Mouse (Mus musculus) stomach, postnatal 0 days (tissue): ENCODE data around the gene Ip6k3.
A peak's percentile ranks its signal among the peaks of the same experiment; 100 is the strongest.

Experiments
- CTCF ChIP-seq: IDR thresholded peaks from 2 replicates; pipeline ENCODE4 v1.5.1; 2016; ENCODE audit warnings: antibody characterized with exemption, low read depth, mild to moderate bottlenecking, moderate library complexity
- EP300 ChIP-seq: optimal IDR thresholded peaks from 2 replicates; pipeline ENCODE3; 2016; ENCODE audit warnings: antibody characterized with exemption

- TF ChIP-seq CTCF (no peak), EP300 (peak; percentile 95)
Measured at GRCm38 (mm10) chr17:27152976-27153723, 14.4 kb downstream of the Ip6k3 start.
